Mouse (Mus musculus) cerebral cortex, adult 2 months (tissue): ENCODE data around the gene Tnfrsf25.

ENCODE experiments used
- WGBS: fragments of 180-500 bp; shearing (Covaris S2); methylation state at CpG from one replicate; pipeline ENCODE4 v1.1.7; 2018; 5-methylcytosine and 5-hydroxymethylcytosine counted together

The Tnfrsf25 gene

DNA sequence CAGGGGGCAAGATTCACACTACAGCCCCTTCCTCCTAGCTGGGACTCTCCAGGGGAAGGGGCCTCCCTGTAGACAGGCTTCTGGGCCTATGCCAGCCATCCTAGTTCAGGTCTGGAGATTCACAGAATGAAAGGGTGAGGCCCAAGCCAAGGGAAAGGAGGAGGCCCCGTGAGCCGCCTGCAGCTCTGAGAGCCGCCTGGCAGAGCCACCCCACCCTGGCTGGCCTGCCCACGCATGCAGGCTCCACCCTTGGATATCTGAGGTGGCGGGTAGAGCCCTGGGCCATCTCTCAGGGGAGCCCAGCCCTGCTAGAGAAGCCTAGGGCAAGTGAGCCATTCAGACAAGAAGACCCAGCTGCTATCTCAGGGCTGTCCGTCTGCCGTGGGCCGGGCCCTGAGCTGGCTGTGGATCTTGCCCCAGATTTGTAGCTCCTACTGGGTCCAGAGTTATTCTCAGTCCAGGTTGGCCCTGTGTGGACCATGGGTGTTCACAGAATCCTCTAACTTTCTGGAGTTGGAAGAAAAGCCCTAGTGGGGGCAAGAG lies 22.9 kb upstream of the Tnfrsf25 start:
- WGBS: 39% methylated on average over 8 of the region's 8 CpGs

DNA sequence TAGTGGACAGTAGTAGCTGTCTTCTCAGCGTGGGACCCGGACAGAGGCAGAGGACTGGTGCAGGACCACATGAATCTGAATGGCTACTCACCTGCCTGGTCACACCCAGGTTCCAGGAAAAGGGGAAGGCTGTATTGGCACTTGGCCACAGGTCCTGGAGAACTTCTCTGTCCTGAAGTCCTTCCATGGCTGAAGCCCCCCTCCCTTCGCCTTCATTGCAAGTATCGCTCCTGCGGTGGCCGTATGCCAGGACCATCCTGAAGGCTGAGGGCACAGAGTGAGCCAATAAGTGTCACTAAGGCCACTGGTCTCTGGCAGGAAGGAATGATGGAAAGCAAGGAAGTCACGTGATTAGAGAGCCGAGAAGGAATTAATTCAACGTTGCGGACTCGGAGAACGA lies 21.5 kb upstream of the Tnfrsf25 start:
- 74% methylated on average over 12 of the region's 12 CpGs for WGBS

DNA sequence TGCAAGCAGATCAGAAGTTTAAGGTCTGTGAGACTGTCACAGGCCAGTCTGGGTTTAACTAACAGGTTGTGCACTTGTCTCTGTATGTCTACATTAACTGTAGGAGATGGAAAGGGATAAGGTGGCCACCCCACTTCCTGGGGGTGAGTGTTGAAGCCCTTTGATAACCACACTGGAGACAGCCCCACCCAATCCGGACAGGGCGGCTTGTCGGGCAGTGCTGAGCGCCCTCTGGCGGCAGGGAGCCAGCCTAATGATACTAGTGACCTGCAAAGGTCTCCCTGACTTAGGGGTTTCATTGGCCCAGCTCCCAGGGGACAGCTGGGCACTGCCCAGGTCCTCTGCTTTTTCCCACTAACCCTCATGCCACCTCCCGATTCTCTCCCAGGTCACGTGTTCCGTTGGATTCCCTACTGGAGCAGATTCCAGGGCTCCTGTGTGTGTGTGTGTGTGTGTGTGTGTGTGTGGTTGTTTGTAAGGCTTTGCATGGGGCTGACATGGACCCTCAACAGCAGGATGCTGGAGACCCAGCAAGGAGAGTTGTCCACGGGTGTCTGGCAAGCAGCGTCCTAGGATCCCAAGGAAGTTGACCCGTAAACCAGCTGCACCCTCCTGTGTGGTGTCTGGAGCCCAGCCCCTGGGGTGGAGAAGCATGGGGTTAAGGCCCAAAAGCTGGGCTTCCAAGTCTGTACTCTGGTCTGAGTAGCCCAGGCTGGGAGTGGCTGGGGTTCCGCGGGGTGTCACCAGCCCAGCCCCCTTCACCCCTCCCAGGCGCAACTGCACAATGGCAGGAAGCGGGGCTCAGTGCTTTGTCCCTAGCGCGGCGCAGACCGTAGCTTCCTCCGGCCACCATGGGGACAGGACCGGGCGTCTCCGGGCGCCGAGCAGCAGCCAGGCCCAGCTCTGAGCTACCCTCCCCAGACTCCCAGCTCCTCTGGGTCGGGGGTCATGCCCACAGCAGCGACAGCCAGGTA lies 19.5 kb upstream of the Tnfrsf25 start:
- WGBS: 48% methylated on average over 27 of the region's 27 CpGs

DNA sequence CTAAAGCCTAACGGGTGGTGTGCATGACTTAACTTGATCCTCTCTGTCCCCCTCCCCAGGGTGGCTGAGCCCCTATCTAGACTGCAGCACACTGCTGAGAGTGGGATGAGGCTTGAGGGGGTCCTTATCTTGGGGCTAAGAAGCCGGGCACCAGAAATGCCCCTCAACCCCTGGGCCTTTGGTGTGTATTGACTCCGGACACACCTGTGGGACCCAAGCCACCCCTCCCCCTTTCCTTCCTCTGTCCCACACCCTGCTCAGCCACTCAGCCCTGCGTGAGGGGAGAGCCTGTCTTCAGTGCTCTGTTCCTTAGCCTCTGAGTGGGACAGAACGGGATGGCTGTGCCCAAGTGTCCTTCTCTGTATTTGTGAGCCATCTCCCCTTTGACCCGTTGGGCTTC lies 18.8 kb upstream of the Tnfrsf25 start:
- WGBS: 54% methylated on average over 6 of the region's 6 CpGs

DNA sequence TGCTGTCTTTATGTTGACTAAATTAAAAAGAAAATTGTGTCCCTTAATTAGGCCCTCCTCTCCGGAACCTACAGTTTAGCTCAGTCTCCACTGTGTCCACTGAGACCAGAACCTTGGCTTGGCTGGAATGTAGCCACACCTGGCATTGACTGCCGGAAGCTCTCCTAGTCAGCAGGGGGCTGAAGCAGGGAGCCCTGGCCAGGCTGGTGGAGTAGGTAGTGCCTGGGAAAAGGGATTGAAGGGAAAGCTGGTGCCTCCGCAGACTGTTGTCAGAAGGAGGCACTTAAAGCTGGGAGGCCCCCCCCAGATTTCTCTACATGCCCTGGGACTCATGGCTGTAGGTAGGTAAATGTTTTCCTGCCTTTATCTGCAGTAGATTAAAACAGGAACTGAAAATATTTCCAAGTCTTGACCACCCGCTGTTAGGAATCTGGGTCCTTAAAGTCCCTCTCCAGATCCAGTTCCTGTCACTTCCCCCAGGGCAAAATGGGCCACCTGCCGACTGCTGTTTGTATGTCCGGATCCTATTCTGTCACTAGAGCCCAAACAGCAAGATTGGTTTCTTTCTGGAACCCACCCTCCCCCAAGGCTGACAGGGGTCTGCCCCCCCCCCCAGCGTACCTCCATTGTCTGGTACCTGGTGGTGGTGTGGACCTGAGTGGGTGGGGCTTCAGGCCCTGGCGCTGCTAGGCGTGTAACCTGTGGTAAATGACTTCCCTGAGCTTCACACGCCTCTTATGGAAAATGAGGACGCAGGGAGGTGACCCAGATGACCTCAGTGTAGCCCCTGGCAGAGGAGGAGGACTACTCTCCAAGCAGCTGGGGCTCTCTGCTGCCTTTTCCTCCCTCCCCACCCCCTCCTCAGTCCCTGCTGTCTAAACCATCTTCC lies 17.6 kb upstream of the Tnfrsf25 start:
- WGBS: 46% methylated on average over 11 of the region's 11 CpGs

DNA sequence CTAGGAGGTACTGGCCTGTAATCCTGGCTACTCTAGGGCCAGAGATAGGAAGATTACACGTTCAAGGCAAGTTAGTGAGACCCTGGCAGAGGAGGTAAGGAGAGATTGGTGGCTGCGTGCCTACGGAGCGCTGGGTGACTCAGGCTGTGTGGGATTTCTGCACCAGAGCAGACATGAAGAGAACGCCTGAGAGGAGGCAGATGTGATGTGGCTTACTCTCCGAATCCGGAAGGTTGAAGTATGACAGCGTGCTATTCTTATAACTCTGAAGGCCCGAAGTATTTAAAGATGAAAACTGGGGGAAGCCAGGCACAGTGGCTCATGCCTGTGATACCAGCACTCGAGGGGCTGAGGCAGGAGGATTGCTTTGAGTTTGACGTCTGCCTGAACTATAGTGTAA lies 15.2 kb upstream of the Tnfrsf25 start:
- WGBS: 33% methylated on average over 11 of the region's 11 CpGs

DNA sequence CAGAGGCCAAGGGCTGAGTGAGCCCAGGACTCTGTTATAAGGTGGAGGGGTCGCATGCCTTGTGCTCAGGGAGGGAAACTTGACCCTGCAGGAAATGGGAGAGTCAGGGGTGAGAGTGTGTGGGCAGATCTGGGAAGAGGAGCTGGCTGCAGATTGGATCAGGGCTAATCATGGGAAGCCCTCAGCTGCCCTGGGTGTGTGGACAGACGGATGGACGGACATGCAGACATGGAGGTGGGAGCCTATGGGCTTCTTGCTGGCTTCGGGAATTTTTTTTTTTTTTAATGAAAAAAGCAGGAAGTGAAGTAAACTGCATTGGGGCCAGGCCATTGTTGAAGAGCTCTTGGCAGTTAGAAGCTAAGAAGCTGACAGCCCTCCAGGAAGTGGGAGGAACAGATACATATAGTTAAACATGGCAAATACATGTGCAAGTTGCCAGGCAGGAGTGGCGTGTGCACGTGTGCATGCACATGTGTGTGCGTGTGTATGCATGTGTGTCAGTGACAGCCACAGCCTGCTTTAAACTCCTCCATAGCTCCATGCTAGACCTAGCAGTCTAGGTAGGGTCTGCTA lies 14.6 kb upstream of the Tnfrsf25 start:
- 42% methylated on average over 7 of the region's 7 CpGs for WGBS

DNA sequence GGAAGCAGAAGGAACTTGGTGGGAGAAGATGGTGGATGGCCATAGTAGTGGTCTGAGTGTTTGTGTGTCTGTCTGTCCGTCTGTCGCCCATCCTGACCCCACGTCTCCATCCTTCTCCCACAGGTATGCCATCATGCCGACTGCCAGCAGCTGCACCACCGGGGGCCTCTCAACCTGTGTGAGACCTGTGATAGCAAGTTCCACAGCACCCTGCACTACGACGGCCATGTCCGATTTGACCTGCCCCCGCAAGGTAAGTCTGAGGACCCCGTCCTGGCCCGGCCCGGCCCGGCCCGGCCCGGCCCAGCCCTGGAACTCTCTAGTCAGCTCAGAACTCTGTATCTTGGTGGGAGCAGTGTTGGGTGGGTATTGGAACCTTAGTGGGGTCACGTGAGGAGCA lies 13.8 kb upstream of the Tnfrsf25 start:
- WGBS: 95% methylated on average over 16 of the region's 16 CpGs

DNA sequence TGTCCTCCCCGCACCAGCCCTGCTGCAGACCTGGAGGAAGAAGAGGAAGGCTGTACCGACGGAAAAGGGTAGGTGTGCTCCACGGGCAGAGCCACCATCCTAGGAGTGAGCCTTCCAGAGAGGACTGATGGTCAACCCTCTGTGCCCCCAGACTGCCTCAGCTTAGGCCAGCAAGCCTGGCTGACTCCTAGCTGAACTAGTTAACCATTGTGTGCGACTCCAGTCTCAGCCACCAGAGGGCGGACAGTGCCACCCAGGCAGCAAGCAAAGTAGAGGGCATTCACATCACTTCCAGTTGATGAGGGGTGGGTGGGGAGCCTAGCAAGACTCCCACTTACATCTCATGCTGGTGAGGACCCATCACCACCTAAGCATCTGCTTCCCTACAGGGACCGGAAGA lies 12.7 kb upstream of the Tnfrsf25 start:
- 43% methylated on average over 7 of the region's 7 CpGs for WGBS

DNA sequence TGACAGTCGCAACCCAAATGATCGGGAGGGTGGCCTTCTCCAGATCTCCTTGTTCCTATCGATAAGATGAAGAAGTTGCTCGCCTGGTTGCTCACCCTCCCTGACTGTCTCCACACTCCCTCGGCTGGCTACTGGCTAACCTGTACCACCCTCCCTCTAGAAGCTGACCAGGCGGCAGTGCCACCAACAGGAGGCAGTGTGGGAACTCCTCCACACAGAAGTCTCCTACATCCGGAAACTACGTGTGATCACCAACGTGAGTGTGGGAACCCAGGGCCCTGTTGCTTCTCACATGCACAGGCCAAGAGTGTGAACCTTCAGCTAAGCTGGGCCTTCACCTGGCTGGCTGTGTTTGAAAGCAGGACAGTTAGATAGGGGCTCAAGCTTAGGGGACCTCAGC lies 9.0 kb upstream of the Tnfrsf25 start:
- 61% methylated on average over 9 of the region's 9 CpGs for WGBS

DNA sequence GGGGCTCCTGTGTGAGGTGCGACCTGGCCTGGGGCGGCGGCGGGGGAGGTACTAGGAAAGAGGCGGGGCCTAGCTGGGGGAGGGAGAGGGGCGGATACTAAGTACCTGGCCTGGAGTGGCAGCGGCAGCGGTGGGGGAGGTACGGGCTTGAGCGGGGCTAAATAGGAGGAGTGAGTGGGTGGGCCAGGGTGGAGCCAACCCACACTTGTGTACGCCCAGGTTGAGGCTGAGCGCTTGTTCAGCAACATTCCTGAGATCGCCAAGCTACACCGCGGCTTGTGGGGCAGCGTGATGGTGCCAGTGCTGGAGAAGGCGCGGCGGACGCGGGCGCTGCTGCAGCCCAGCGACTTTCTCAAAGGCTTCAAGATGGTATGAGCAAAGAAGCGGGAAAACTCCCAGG lies 8.2 kb upstream of the Tnfrsf25 start:
- 27% methylated on average over 24 of the region's 24 CpGs for WGBS

DNA sequence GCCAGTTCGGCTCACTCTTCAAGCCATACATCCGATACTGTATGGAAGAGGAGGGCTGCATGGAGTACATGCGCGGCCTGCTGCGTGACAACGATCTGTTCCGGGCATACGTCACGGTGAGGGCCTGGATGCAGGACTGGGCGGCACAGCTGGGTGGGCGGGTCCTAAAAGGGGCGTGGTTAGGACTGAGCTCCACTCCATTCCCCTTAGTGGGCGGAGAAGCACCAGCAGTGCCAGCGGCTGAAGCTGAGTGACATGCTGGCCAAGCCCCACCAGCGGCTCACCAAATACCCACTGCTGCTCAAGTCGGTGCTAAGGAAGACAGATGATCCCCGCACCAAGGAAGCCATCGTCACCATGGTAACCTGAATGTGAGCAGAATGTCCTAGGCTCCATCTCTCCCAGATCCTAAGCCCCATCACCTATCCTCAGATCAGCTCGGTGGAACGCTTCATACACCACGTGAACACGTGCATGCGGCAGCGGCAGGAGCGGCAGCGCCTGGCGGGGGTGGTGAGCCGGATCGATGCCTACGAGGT lies 7.7 kb upstream of the Tnfrsf25 start:
- 29% methylated on average over 30 of the region's 30 CpGs for WGBS

DNA sequence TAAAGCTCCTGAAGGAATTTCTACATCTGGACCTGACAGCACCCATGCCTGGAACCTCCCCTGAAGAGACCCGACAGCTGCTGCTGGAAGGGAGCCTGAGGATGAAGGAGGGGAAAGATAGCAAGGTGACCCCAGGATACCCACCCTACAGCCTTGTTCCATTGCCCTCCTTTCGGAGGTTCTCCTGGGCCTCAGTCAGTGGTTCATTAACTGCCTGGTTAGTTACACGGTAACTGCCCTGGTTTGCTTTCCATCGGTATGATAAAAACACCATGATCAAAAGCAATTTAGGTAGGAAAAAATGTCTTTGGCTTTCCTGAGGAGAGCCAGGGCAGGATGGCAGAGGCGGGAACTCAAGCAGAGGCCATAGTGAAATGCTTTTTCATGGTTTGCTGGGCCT lies 7.1 kb upstream of the Tnfrsf25 start:
- WGBS: 85% methylated on average over 5 of the region's 5 CpGs

DNA sequence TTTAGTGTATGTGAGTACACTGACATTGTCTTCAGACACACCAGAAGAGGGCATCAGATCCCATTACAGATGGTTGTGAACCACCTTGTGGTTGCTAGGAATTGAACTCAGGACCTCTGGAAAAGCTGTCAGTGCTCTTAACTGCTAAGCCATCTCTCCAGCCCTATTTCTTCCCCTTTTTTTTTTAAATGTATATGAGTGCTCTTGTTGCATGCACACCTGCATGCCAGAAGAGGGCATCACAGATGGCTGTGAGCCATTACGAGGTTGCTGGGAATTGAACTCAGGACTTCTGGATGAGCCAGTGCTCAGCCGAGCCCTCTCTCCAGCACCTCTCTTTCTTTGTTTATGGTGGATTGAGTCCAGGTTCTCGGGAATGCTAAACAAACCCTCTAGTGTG lies 6.2 kb upstream of the Tnfrsf25 start:
- WGBS: 81% methylated on average over 3 of the region's 3 CpGs

DNA sequence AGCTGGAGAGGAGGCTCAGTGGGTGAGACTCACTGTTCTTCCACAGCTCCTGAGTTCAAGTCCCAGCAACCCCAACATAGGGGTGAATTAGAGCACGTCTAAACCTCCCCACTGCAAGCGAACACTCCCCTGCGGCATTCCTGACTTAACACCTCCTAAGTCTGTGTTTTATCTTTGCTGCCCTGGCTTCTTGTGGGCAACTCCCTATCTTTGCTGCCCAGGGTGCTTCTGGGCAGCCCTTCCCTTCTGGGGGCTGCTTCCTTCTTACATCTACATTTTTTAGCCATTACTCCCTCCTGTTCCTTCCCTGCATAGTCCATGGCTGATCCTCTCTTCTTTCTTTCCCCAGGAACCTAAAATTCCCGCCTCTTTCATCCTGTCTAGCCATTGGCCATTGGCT lies 5.0 kb upstream of the Tnfrsf25 start:
- 90% methylated on average over 4 of the region's 4 CpGs for WGBS

DNA sequence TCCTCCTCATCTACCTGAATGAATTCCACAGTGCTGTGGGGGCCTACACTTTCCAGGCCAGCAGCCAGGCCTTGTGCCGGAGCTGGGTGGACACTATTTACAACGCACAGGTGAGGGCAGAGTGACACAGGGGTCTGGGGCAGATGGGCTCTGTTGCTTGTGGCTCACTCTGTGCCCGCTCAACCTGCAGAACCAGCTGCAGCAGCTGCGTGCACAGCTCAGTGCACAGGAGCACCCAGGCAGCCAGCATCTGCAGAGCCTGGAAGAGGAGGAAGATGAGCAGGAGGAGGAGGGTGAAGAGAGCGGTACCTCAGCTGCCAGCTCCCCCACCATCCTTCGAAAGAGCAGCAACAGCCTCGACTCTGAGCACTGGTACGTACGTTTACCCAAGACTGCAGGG lies 3.4 kb upstream of the Tnfrsf25 start:
- WGBS: 81% methylated on average over 9 of the region's 9 CpGs

DNA sequence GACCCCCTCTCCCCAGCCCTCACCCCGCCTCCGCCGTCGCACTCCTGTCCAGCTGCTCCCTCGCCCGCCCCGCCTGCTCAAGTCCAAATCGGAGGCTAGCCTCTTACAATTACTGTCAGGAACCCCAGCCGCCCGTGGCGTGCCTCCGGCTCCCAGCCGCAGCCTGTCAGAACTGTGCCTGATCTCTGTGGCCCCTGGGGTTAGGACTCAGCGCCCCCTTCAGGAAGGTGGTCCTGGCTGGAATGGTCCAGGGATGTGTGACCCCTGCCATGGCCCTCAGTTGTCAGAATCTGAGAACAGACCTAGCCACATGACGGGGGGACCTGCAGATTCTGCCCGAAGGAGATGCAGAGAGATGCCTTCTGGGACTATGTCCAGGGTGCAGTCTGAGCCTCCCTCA lies 1.7 kb upstream of the Tnfrsf25 start:
- 77% methylated on average over 16 of the region's 16 CpGs for WGBS

DNA sequence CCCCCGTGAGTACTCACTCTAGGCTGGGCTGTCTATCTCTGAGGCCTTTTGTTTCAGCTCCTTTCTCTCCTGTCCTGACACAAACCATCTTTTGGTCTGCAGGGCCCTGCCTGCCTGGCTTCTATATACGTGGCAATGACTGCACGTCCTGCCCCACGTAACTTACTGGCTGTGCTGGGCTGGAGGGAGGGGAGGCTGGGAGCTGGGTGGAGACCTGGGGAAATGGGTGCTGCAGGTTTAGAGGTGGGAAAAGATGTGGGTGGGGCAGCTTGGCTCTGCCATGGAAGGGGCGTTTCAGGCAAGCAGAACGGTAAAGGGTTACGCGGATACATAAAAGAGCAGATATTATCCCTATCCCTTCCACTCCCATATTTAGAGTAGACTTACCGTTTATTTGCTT lies 1.8 kb downstream of the Tnfrsf25 start:
- WGBS: 71% methylated on average over 9 of the region's 9 CpGs

DNA sequence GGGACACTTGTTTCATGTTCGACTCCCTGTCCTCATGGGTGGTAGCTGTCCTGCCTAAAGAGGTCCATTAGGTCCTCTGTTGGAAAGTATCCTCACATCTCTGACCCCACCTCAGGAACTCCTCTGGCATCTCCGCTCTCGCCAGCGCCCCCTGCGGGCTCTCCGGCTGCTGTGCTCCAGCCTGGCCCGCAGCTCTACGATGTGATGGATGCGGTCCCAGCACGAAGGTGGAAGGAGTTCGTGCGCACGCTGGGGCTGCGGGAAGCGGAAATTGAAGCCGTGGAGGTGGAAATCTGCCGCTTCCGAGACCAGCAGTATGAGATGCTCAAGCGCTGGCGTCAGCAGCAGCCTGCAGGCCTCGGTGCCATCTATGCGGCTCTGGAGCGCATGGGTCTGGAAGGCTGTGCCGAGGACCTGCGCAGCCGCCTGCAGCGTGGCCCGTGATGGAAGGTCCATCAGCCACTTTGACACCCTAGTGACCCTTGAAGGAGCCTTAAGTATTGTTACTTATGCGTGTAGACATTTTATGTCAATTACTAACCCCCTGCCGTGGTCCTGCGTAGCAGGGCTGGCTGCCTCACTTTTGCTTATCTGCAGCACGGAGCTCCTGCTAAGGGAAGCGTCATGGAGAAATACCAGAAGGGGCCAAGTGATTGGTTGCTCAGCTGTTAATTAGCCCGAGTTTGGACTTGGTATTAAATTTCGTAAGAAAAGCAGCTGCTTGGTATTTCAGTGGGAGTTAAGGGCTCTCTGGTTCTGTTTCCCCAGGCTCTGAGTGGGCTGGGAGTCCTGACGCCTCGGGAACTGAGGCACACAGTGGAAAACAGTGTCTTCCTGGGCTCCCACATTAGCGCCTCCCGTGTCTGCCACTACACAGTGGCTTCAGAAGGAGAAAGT lies 3.9 kb downstream of the Tnfrsf25 start:
- 27% methylated on average over 39 of the region's 39 CpGs for WGBS

DNA sequence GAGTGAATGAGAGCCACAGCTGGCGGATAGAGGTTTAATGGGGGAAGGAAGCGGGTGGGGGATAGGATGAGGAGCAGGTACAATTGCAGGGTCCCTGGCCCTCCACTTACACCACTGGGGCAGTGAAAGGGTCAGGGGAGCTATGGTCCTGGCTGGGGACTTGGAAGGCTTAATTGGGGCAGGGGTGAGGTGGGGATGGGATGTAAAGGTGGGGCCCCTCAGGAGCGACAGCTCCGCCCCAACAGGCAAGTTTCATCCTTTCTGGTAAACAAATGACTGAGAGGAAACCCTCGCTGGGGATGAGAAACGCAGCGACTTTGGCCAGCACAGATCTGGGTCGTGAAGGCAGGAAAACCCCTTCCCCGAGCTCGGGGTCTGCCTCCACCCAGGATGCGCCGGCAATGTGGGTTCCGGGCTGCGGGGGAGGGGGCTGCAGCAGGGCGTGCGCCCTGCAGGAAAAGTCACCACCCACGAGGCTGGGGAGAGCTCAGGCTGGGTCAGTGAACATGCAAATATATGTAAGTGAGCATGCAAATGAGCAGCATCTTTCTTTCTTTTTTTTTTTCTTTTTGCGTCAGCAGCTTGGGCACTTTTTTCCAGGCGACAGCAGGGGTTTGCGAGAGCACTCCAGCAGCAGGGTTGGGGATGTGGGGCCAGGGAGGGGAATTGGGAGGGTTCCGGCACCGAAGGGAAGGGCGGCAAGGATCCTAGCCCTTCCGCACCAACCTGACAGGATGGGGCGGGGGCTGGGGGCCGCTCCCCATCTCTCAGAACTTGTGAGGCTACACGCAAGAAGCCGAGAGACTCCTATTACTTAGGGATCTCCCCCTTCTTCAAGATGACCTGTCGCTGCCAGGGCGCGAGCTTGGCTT lies 4.8 kb downstream of the Tnfrsf25 start:
- WGBS: 5% methylated on average over 31 of the region's 31 CpGs
